Mouse (Mus musculus): ENCODE data around the gene Otol1.

Gene Otol1

GRCm38 (mm10) chr3:70007313-70007712, at the start of gene Otol1:
TSS of gene Otol1 (plus strand) at chr3:70007613.
- WGBS, result 88% methylated on average over 4 of the region's 4 CpGs

GRCm38 (mm10) chr3:69962187-69962586, 45.2 kb upstream of the Otol1 start:
- WGBS, result 66% methylated on average over 5 of the region's 5 CpGs

- WGBS, result 45% methylated on average over 6 of the region's 6 CpGs
These were observed 35.8 kb upstream of the Otol1 start for GRCm38 (mm10) chr3:69971482-69972097.

- WGBS, result 55% methylated on average over 4 of the region's 4 CpGs
These were observed 13.6 kb upstream of the Otol1 start for GRCm38 (mm10) chr3:69993806-69994205.

GRCm38 (mm10) chr3:70001540-70001939, 5.9 kb upstream of the Otol1 start:
- 62% methylated on average over 9 of the region's 9 CpGs for WGBS

- WGBS, result 58% methylated on average over 17 of the region's 17 CpGs
These were observed 4.2 kb upstream of the Otol1 start for GRCm38 (mm10) chr3:70003126-70003764.

GRCm38 (mm10) chr3:70003955-70004354, 3.5 kb upstream of the Otol1 start:
- WGBS, result 50% methylated on average over 7 of the region's 7 CpGs

GRCm38 (mm10) chr3:70004379-70004778, 3.0 kb upstream of the Otol1 start:
- 60% methylated on average over 8 of the region's 8 CpGs for WGBS

GRCm38 (mm10) chr3:70012641-70013040, 5.2 kb downstream of the Otol1 start:
- 77% methylated on average over 4 of the region's 4 CpGs for WGBS

- WGBS, result 73% methylated on average over 6 of the region's 6 CpGs
These were observed 19.2 kb downstream of the Otol1 start for GRCm38 (mm10) chr3:70026605-70027004.

GRCm38 (mm10) chr3:70029260-70029659, 21.8 kb downstream of the Otol1 start:
- 72% methylated on average over 3 of the region's 3 CpGs for WGBS

GRCm38 (mm10) chr3:70035593-70035992, 28.2 kb downstream of the Otol1 start:
- WGBS, result 24% methylated on average over 4 of the region's 4 CpGs

Measured in cerebral cortex, adult 2 months (tissue).